Mouse (Mus musculus) thymus, adult 18-20 months (tissue): Measurements from ENCODE around the gene Casc4.
"Not testable (repeated sequence)": the region's sequence is repeated elsewhere in the genome, so short reads cannot be mapped to it uniquely, and the experiment has no call there.

ENCODE experiments used
- DNase-seq, 2 experiments: peaks; one replicate each; pipeline ENCODE4 v3.0.0; 2022; ENCODE audit warnings: mixed read lengths in 2 of 2

Casc4 gene

GRCm38 (mm10) chr2:121916047-121916970 lies 49.5 kb downstream of the Casc4 start:
- DNase-seq: no peak

- DNase-seq: not testable (repeated sequence)
These were observed 70.9 kb downstream of the Casc4 start for GRCm38 (mm10) chr2:121937624-121938023.

- no peak for DNase-seq
These were observed 76.6 kb downstream of the Casc4 start for GRCm38 (mm10) chr2:121943364-121943763.

DNA sequence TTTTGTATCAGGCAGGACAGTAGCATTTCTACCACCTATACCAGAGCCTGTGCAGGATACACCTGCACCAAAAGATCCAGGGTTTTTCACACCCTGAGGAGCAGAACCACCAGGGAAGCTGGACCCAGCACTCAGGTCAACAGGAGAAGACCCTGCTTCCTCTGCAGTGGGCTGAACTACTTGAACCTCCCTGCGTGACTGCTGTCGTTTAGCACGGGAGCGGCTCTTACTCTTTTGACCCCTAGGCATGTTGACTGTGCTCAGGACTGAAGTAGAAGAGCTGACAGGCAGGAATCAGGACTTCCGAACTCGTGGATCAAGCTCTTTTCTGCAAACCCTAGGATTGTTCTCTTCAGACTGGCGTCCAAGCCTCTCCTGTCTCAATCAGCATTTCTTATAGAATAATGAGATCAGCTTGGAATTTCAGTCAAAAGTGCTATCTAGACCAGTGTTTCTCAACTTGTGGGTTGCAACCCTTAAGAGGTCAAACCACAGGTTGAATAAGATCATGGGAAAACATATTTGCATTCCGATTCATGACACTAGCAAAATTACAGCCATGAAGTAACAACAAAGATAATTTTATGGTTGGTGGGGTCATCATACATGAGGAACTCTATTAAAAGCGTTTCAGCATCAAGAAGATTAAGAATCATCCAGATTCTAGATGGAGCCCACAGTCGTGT lies 88.3 kb downstream of the Casc4 start:
- peak; percentile 2 to 6 for DNase-seq

DNA sequence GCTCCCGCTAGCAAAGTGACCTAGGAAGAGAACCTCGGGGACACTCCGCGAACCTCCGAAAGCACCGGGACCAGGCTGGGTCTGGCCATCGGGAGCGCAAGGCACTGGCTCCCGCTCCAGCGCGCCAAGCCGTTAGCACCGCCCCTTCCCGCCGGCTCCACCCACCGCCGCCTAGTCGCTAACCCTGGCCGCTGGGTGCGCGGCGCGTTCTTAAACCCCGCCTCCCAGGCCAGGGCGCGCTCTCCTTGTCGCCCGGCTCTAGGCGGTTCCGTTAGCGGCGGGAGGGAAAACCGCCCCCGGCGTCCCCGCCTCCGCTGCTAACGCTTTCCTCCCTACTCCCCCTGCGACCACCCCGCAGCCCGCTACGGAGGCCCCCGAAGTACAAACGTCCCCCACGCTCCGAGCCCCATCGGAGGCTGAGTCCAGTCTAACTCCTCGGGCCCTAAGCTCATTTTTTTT lies 89.0 kb downstream of the Casc4 start, which contains the start of the genes Ctdspl2 and Mageb3:
Gene Ctdspl2 (plus strand): TSS at position 237 of the 459 bp plus-strand sequence.
Gene Mageb3 (minus strand): TSS at position 328 of the 459 bp plus-strand sequence.
- DNase-seq: peak; percentile 93

DNA sequence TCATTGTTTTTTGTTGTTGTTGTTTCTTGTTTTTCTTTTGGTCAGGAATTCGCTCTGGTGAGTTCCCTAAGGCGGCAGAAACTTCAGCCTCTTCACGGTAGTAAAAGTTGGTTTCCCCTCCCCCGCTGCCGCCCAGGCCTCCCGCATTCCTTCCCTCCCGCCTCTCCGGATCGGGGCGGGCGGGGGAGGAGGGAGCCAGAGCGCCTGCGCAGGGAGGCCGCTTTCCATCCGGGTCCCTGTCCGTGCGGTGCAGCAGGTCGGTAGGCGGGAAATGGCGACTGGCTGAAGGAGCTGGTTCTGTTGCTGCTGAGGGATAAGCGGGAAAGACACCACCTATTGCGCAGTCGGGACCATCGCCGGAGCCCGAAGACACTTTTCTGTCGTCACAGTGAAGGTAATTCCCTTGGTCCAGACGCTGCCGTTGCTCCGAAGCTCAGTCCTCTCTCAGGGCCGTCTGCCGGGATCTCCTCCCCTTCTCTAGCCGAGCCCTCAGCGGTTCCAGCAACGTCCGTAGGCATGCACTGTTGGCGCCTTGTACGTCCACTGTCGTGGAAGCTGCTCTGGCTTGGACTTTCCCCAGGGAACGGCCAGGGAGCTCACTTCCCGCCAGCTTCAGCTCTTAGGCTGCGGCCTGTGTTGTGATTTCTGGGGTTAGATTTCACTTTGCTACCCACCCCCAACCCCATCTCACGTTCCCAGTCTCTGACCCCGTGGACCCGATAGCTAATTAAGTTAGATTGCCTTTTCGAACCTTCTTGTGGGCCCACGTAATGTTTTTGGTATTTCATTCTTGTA lies 89.7 kb downstream of the Casc4 start:
- peak; percentile 87 to 90 for DNase-seq

DNA sequence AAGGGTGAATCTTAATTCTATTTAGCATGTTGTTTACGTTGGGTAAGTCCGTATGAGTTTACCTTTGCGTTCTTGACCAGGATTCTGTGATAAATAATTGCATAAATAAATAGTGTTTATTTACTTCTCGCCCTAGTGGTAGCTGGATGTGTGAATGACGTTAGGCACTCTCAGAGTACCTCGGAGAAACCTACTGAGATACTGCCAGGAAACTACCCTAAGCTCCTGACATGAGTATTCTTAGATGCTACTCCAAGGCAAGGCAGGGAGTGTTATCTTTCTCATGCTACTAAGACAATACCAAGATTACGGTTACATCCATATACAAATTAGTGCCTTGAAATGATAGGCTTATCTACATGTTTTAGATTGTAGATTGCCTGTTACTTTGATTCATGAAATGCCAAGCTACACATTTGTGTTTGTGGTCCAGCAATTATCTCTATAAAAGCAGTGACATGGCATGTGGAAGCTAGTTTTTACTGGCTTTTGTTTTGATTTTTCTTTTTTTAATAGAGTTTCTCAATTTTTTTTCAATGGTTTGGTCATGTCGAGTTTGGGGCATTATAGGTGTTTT lies 90.5 kb downstream of the Casc4 start:
- DNase-seq: no peak
